Mouse (Mus musculus): ENCODE results near the gene Trim63.

DNA sequence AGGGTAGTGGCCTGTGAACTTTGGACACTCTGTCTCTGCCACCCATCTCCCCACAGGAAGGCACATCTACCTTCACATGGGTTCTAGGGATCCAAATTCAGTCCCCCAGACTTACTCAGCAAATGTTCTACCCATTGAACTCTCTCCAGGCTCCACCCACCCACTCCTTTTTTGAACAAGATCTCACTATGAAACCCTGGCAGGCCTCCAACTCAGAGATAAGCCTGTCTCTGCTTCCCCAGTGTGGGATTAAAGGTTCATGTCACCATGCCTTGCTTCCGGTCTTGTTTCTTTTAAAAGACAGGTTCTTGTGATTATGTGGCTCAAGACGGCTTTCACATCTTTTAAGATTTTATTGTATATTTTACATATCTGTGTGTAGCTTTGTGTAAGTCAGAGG lies 30.0 kb upstream of the Trim63 start:
- TF ChIP-seq REST (IDR thresholded peaks at IDR 0.05; ENCODE audit: insufficient read depth, insufficient read length) (no peak), POLR2A (IDR thresholded peaks at IDR 0.05; ENCODE audit: insufficient read length, low read depth) (no peak), POLR2AphosphoS2 (IDR thresholded peaks at IDR 0.05; ENCODE audit: insufficient read length, low read depth) (no peak), MAX (IDR thresholded peaks at IDR 0.05; ENCODE audit: low read depth) (no peak), USF1 (IDR thresholded peaks at IDR 0.05; ENCODE audit: low read depth) (no peak), TCF3 (IDR thresholded peaks at IDR 0.05; ENCODE audit: insufficient read length, low read depth) (no peak), TCF12 (IDR thresholded peaks at IDR 0.05; ENCODE audit: insufficient read depth, poor library complexity, severe bottlenecking) (no peak)
